Mouse (Mus musculus) liver, embryonic 12.5 days (tissue): ENCODE measurements around the gene Fgf5. TPM values are rescaled to one million over a fixed set of nuclear protein-coding genes. Genes with fewer than 3 reads are reported as not detected.

ENCODE experiments used
- ATAC-seq: fragments of 200-750 bp; cut with Nextera tagmentation; 2 replicates; pipeline ENCODE4 v1.8.0; 2017; ENCODE audit warnings: moderate number of reproducible peaks, mild to moderate bottlenecking, moderate library complexity
- H3K27ac ChIP-seq: fragments of 300-500 bp; sonication (generic); 2 replicates; pipeline ENCODE4 v1.5.1; 2016; ENCODE audit warnings: mild to moderate bottlenecking
- H3K27me3 ChIP-seq: fragments of 300-500 bp; sonication (generic); replicated peaks from 2 replicates; pipeline ENCODE4 v1.6.1; 2016; ENCODE audit warnings: mild to moderate bottlenecking, moderate library complexity
- H3K36me3 ChIP-seq: fragments of 300-500 bp; sonication (generic); 2 replicates; pipeline ENCODE4 v1.6.1; 2016; ENCODE audit warnings: mild to moderate bottlenecking, moderate library complexity
- H3K4me1 ChIP-seq: fragments of 300-500 bp; sonication (generic); 2 replicates; pipeline ENCODE4 v1.6.1; 2016
- H3K4me2 ChIP-seq: fragments of 300-500 bp; sonication (generic); 2 replicates; pipeline ENCODE4 v1.6.1; 2016; ENCODE audit warnings: mild to moderate bottlenecking, moderate library complexity
- H3K4me3 ChIP-seq: fragments of 300-500 bp; sonication (generic); 2 replicates; pipeline ENCODE4 v1.5.1; 2016; ENCODE audit warnings: mild to moderate bottlenecking, moderate library complexity
- H3K9ac ChIP-seq: fragments of 300-500 bp; sonication (generic); 2 replicates; pipeline ENCODE4 v1.6.1; 2016; ENCODE audit warnings: mild to moderate bottlenecking, moderate library complexity
- H3K9me3 ChIP-seq: fragments of 300-500 bp; sonication (generic); replicated peaks from 2 replicates; pipeline ENCODE4 v1.6.1; 2016; ENCODE audit warnings: mild to moderate bottlenecking, moderate library complexity
- WGBS: fragments of 180-500 bp; shearing (Covaris S2); methylation state at CpG from one replicate; pipeline ENCODE4 v1.1.7; 2016; ENCODE audit not compliant: insufficient replicate concordance; 5-methylcytosine and 5-hydroxymethylcytosine counted together
- polyA plus RNA-seq: library from polyadenylated mRNA; unstranded; fragments of >200 nt; fragmentation: Nextera tagmentation; extraction: Ambion mirVana; gene quantifications from 2 replicates; pipeline ENCODE4 v1.2.1, GENCODE M21; 2016

Fgf5 gene
- polyA plus RNA-seq, 1 experiment from 2014 or later, result 0.33 TPM

GRCm38 (mm10) chr5:98326625-98327024 lies 72.6 kb downstream of the Fgf5 start:
- Histone ChIP-seq H3K4me2 (no peak overlapping the region), H3K4me1 (0 out of 2 replicates have a peak, but pooled peaks cover 6% of the 10 kb centered on the region), H3K36me3 (no peaks in the 10 kb centered on the region), H3K9me3 (no peaks in the 10 kb centered on the region), H3K27ac (no peak overlapping the region), H3K9ac (no peak overlapping the region), H3K27me3 (peaks cover 6% of the 10 kb centered on the region; the same call in 1 of the 2 replicates), H3K4me3 (no peak overlapping the region)
- no peak for ATAC-seq
- 59% methylated on average over 2 of the region's 2 CpGs for WGBS

Other genes starting within 250 kb of the Fgf5 start
- gene Antxr2, start 223.1 kb upstream of the Fgf5 start, polyA plus RNA-seq, result 5.4 and 5.7 TPM in 2 replicates
- not detected in 2 replicates for gene Prdm8, start 87.0 kb upstream of the Fgf5 start, polyA plus RNA-seq
- not detected in 2 replicates for gene Cfap299, start 75.1 kb downstream of the Fgf5 start, polyA plus RNA-seq